Mouse (Mus musculus) hindlimb bud, embryonic 11.5 days (tissue): Measurements from ENCODE around the gene Nck1.

ENCODE experiments used
- DNase-seq: peaks from one replicate; pipeline ENCODE4 v3.0.0-alpha.2; 2012; ENCODE audit warnings: low read depth, low spot score; ENCODE audit errors: extremely low spot score

The Nck1 gene

DNA sequence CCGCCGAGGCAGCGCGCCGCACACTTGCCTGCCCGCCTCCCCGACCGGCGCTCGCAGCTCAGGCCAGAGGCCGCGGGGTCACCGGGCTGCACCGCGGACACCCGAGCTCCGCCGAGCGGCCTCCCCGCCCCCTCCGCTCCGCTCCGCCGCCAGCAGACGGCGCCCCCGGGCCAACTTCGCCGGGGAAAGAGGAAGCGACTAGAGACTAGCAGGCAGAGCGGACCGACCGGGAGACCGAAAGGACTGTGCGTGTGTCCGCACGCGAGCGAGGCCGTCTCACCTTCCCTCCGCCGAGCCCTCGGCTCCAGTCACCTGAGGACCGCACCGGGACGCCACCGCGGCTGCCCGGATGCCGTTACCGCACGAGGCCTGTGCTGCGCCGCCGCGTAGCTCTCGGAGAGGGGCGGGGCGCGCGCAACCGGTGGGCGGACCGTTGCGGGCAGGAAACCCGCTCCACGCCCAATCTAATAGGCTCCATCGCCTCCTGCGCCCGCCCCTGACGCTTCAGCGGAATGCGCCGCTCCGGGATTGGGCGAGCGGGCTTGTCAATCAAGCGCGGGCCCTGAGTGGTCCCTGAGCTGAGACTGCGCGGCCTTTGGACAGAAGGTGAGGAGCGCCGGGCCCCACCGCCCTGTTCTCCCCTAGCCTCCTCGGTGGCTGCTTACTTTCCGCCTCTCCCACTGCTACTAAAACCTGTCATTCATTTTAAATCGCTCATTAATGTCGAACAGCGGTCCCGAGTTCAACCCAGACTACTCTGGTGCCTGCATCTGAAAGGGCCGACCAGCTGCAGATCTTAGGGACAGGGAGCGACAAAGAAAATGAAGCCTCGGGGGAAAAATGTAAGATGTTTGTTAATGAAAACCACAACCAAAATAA lies at the start of gene Nck1:
Gene Nck1 (minus strand): TSS at position 420 of the 879 bp plus-strand sequence.
- DNase-seq: peak; percentile 72

DNA sequence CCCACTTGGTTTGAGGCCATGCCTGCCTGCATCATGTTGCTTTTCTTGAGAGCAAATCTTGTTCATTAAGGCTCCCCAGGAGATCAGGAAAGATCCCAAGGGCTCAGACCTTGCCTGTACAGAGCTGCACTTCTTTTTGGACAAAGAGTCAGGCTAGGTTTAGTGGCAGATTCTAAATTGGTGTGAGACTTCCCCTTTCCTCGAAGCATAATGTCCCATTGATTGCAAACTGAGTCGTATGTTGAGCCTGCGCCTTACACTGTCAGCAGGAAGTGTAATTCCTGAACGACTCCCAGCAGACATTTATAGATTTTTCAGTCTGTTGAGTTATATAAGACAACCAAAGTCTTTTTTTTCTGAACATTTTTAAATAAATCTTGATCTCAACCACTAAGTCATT lies 44.5 kb upstream of the Nck1 start:
- DNase-seq: no peak

DNA sequence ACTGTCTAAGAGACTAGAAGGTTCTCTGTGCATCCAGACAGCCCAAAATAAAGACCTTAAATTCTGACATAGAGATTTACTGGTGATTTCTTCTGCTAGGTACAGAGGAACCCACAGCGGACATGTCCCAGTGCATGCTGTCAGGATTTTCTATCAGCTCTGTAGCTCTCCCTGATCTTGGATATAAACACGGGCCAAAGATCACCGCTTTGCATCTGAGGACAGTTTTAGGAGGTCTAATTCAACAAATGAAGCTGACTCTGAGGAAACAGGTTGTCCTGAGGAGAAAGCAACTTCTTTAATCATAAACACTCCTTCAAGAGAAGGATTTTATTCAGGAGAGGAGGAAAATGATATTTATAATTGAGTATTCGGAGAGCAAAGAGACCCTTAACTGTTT lies 38.1 kb upstream of the Nck1 start:
- no peak for DNase-seq

DNA sequence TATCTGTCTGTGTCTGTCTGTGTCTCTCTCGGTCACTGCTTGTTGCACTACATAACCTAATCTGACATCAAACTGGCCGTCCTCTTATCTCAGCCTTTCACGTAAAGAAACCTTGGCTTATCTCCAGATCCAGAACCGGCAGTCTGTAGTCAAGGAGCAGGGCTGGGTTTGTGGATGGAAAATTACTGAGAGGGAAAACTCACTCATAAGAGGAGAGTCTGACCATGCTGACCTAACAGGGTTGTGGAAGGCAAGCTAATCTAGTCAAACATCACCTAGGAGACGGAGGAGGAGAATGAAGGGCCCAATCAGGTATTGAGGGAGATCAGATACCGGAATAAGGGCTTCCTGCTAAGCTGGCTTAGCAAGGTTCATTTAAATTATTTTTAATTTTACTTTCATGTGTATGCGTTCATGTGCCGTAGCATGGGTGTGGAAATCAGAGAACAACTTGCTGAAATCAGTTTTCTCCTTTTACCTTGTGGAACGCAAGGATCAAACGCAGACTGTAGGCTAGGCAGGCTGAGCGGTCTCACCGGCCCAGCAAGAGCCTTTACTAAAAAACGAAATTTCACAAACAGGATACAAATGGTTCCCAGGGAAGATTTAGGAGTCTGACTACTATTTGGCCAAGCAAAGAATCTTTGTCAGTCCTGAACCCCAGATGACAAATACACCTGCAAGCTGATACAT lies 37.1 kb upstream of the Nck1 start:
- DNase-seq: no peak

DNA sequence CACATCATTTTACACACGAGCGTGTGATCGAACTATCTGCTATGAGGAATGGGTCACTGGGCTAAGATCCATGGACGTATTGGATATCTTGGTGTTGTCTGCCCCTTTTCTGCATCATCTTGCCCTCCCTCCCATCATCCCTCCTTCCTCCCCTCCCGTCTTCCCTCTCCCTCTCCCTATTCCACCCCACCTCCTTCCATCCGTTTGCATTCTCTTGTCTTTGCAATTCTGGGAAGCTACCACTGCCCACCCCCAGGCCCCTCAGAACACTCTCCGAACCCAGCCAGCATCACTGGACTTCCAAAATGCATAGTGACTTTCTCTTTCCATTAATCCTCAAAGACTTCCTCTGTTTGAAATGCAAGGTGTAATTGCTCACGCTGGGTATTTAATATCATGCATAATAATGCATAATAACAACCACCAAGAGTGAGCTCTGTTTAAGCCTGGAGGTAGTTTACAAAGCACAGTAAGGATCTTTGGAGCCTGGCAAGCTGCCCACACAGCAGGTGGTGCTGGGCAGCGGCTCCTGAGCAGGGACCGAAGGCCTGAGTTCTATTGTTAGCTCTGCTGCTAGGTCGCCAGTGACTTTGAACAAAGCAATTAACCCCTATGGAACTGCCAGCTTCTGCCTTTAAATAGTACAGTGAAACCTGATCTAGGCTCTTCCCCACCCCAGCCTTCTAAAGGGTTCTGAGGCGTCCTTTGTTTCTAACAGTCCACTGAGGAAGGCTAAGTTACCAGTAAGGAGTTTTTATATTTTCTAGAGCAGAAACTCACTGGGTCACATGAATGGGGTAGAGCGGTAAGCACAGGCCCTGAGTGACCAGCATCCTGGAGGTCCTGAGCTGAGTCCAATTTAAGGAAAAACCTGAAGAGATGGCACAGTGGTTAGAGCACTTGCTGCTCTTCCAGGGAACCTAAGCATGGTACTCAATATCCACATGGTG lies 35.9 kb upstream of the Nck1 start:
- no peak for DNase-seq

DNA sequence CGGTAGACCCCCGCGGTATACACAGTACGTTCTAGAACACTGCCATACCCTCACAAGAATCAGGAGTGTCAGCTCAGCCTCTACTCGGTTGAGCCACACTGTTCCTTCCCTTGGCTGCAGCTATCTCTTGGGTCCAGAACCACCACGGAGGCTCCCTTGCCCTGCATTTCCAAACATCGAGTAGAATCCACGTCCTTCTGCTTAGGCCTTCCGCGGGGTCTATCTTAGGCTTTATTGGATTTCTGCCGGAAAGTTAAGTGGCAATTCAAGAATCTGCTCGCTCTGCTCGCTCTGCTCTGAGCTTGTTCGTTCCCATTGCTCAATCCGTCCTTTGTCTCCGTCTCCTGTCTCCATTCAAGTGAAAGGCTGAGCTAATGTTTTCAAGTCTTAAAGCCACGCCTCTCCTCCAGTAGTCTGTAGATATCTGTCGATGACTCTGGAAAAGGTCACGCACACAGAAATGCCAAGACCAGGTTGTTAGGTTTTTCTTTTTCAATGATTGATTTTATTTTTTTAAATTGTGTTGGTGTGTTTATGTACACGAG lies 34.3 kb upstream of the Nck1 start:
- DNase-seq: no peak

DNA sequence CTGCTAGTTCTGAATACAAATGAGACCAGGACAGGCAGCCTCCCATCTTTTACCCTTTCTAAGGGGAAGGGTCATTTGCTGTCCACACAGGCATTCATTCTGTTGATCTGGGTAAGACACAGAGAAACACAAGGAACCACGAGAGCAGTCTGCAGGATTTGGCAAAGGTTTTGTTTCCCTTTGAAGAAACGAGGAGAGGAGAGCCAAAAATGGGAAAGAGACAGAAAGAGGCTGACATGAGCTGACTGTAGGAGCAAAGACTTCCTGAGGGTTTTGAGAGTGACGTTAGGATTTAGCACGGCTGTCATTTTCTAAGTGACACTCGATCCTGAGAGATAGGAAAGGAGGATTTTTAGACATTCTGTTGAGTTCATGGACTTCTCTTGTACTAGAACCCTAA lies 28.0 kb upstream of the Nck1 start:
- no peak for DNase-seq

DNA sequence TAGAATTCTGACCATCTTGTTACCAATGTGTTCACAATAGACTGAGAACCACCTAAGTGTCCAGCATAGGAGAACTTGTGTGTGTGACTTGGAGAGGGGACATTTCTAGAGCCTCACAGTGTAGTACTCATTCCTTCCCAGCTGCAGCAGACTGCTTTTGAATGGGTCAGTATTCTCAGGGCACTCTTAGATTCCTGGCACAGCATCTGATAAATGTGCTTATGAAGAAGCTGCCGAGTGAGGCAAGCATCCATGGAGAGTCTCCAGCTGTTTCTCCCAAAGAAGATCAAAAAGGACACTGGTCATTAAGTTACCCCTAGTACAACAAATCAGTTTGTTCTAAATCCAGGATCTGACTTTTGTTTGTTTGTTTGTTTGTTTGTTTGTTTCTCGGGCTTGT lies 27.4 kb upstream of the Nck1 start:
- DNase-seq: no peak

DNA sequence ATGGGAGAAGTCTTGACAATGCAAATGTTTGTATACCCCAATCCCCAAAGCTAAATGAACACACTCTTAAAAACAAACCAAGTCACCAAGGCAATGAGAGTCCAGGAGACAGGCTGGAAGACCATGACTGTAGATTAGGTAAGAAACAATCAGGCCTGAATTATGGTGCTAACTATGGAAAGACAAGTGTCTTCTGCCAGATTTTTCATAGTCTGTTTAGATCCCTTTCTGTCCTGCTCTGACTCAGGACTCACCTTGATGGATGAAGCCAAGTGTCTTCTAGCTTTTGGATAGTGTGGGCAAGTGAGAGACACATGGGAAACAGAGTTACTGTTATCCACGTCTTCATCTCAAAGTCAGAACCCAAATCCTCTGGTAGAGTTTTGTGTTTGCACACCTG lies 25.6 kb upstream of the Nck1 start:
- DNase-seq: no peak

DNA sequence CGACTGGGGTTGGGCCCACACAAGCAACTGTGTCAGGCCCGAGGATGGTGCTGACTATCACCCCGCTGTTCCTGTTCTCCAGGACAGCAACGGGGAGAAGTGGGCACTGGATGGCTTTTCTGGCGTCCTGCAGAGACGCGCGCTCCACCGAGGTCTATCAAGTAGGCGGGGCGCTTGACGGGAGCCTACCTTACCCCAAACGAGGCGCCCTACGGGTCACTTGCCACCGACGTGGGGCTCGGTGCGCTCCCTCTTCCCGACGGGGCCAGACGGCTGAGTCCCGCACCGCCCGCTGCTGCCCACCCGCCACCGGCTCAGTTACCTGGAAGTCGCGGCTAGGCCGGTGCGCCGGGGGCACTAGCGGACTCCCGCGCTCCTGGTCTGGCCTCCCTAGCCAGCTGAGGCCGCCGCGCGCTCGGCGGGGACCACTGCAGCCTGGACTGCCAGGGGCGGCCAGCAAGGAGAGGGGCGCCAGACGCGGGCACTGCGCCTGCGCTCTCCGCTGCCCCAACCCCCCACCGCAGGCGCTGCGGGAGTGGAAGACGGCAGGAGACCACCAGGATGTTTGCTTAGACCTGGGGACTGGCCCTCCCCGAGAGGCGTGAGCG lies 24.8 kb upstream of the Nck1 start, which contains the start of gene Slc35g2:
Gene Slc35g2 (minus strand): TSS at position 465 of the 608 bp plus-strand sequence.
- DNase-seq: no peak

DNA sequence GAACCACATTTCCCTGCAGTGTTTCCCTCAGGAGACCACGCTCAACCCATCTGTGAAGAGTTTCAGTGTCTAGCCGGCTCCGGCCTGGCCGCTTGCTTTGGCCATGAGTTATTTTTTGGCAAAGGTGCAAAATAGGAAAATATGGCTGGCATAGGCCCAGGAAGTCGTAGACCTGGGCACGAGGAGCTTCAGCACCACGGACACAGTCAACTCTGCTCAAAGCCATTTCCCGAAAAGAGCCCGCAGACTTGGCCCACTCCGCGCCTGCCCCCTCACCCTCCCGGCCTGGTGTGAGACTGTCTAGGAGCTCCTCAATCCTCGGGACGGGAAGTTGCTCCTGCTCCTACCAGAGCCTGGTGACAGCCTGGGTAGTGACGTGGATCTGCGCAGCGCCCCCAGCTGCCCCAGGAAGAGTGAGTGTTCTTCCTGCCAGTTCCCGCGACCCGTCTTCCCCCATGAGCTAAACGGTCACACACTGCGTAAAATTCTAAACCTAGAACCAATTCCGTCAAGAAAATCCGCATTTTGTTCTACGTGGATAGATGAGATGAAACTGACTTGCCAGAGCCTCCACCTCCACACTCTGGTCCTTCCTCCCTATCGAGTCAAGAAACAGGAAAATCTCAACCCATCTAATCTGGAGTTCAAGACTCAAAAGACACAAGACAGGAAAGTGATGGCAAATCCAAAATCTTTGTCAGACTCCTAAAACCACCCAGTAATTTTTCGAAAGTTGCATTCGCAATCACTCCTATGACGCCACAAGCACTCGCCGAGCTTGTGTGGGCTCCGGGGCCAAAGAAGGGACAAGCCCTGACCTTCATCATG lies 24.1 kb upstream of the Nck1 start:
- no peak for DNase-seq

DNA sequence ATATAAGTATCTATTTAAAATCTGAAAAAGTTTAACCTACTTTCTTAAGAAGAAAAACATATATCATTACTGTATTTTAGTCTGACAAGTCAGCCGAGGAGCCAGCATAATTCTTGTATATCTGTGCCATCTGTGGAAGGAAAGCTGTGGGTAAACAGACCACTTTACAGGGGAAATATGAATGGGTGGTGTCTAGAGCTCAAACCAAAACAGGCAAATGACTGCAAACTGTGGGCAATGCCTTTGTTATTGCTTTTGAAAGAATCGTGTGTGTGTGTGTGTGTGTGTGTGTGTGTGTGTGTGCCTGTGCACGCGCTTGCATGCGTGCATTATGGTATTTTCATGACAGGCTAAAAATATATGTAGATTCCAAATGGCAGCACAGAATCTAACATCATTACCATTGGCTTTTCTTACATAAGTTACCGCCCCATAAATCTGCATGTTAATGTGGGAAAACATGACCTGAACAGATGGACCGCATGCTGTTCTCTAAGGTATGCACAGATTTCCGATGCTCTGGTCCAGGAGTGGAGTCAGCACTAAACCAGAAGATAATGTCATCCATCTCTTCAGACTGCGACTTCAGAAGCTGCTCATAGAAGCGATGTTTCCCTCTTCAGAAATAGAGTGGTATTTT lies 14.4 kb upstream of the Nck1 start:
- no peak for DNase-seq

DNA sequence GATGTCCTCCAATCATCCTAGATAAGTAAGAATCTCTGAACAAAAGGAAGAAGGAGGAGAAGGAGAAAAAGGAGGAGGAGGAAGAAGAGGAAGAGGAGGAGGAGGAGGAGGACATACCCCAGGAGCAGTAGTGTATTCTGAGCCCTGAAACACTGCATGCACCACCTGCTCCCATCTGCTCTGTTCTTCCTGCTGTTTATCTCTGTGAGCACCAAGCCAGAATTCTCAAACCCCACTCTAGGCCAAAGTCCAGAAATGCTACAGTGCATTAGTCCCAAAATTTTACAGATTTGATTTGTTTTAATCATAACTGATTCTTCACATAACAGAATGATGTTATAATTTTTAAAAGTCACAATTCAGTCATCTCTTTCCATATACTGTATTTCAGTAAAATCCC lies 13.1 kb upstream of the Nck1 start:
- no peak for DNase-seq

DNA sequence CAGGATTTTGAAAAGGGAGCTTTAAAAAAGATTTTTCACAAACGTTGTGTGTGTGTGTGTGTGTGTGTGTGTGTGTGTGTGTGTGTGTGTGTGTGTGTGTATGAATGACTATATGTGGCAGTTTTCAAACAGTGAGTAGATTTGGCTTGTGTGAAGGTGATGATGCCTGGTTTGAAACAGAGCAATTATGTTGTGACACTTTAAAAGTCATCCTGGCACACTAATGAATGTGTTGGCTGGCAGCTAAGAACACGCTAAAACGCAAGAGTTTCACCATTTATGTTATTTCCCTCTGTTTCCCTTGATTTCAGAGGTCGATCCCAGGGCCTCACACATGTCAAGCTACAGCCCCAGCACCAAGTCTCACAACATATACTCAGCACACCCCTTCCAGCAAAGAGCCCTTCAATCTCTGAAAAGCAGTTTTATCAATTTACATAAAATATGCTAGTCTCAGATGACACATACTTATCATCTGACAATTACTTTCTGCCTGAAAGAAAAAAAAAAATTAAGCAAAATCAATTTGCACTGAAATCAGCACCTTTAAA lies 12.2 kb upstream of the Nck1 start:
- DNase-seq: no peak

DNA sequence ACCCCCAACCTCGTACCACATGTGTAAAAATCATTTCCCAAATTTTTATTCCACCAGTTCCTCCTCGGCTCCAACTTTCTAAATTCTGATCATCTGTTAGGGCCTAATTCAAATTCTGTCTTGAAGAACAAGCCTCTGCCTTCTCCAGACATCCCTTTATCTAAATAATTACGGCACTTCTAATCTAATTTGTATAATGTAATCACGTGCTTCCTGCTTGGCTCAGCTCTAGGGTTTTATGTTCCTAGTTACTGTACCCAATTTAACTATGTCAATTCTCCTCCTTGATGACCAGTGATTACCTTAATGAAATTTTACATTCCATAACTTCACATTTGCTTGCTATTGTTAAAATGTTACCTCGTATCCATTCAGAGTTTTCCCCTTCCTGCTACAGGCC lies 9.8 kb upstream of the Nck1 start:
- no peak for DNase-seq

DNA sequence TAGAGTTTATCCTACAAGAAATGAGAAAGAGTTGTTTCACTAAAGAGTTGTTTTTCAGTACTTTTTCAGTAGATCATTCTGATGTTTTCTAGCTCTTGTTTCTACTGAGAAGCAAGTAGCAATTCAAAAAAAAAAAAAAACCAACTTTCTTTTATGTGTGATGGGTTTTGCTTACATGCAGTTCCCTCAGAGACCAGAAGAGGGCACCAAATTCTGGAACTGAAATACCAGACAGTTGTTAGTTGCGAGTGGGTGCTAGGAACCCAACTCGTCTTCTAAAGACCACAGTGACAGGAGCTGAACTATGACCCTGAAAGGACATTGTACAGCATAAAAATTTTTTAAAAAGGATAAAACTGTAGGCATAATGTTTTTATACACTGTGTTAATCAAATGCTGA lies 2.4 kb upstream of the Nck1 start:
- no peak for DNase-seq

DNA sequence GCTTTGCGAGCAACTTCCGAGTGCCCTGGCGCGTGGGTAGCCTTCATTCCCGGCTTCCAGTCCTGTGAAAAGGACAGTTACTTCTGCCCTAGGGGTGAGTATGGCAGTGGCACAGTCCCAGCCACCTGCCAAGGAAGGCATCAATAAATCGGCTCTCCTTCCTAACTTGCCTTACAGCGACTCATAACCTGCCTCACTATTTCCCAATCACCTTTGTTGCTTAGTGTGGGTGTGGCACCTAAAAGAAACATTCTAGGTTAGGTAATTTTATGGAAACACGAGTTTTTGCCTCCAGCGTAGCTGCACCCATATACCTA lies 618 bp upstream of the Nck1 start:
- DNase-seq: no peak

DNA sequence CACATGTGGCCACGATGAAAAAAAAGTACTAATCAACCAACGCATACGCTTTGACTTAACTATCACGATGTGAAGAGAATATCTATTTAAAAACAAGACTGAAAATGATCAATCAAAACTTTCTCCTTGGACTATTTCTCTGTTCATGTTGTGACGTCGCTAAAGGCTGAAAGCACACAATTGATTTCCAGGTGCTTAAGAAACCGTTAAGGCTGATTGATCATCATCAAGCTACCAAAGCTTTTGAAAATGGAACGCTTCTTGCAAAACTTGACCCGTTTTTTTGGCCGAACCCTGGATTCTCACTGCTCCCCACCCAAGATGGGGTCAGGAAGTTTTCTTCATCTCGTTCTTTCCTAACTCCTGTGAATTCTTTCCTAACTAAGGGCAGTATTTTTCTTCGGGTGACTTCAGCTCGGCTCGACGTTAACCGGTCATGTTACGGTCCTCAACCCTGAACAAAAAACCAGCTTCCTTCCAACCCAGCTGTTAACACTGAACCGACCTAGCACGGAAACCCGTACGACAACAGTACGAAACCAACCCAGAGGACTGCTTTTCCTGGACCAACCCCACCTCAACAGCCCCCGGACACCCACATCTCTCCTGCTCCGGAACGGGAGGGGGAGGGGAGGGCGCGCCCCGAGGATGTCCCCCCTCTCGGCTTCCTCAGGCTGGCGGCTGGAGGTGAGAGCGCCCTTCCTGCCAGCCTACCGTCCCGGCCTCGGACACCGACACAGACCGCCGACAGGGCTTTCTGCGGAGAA lies 803 bp downstream of the Nck1 start:
- no peak for DNase-seq
